Mouse (Mus musculus) neural tube, embryonic 10.5 days (tissue): ENCODE data around the gene Cltc.

Experiments used
- DNase-seq: peaks from one replicate; pipeline ENCODE4 v3.0.0-alpha.2; 2017; ENCODE audit warnings: low spot score; ENCODE audit errors: extremely low spot score

The Cltc gene

DNA sequence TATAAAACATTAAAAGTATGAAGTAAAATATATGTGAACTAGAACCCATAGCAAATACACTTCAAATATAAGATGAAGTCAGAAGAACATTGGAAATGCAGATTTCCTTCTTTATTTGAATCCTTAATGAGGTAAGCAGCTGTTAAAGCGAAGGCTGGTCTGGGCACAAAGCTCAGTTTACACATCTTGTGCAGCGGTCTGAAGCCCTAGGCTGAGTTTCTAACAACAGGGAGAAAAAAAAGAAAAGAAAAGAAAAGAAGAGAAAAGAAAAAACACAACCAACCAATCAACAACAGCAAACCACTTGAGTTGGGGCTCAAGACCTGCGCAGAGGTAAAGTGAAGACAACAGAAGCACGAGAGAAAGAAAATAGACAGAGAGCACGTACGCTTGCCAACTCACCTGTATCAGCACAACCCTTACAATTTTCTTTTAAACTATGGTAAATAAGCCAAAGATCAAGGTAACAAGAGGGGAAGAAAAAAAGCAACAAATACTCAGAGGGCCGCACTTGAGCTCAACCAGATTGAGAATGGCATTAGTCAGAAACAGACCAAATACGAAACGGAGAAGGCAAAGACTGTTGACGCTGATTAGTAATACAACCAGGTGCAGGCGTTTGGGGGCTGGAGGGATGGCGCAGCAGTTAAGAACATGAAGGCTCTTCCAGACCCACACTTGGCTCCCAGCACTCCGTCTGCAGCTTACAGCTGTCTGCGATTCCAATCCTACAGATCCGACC lies 109.5 kb downstream of the Cltc start:
- DNase-seq, result no peak

DNA sequence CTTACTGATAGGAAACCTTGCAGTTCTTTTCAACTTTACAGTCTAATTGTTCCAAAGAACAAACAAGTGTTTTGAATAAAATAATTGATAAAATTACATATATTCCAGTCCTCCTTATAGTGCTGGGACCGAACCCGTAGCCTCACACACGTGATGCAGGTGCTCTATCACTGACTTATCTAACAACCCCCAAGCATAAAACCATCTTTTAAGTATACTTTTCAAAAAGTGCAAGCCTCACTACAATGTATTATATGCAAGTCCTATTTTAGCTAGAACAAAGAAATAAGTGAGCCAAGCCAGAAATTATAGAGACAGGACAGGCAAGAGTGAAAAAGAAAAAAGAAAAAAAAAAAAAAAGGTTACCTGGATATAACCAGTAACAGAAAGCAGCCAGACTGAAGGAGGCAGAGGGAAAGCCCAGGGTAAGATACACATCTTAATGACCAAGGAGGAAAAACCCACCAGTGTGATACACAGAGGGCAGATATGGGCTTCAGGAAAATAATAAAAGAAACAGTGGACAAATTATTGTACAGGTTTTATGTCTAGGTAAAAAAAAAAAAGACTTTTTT lies 110.4 kb downstream of the Cltc start:
- no peak for DNase-seq

DNA sequence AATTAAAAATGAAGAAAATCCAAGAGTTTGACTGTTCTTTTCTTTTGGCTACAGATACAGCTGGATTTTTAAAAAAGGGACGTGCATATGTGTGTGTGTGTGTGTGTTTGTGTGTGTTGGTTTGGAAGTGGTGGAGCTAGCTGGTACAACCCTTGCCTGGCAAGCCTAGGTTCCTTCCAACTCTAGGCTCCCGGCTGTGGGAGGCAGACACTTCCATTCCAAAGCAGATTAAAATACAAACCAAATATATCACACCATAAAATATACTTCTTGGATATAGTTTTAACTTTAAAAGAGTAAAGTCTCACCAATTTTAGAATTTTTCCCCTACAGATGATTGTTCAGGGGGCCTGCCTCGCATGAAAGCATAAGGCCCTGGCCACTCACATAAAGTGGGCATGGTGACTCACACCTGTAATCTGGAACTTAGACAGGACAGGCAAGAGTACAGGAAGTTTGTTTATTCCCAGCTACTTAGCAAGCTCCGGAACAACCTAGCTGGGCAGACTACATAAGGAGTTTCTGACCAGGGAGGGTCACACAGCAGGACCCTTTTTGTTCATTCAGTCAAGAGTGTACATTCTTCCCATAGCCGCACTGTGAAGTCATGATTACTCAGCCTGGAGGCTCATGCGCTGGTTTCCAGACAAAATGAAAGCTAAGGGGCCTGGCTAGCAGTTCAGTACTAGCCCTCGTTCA lies 111.1 kb downstream of the Cltc start:
- no peak for DNase-seq

DNA sequence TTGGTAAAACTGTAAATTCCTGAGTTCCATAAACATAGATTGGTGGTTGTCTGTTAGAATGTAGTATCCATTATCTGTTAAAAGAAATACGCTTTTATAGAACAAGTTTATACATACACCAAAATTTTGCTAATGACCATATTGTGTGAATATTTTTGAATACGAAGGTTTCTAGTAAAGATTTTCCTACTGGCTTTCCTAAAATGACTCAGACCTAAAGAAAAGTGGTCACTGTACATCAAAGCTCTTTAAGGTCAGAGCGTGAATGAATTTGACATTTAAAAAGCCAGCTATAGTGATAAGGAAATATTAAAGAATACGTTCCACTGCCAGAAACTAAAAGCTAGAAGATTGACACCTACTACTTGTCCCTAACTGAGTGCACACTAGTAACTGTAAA lies 112.8 kb downstream of the Cltc start:
- no peak for DNase-seq
